Mouse (Mus musculus) kidney, postnatal 25 days (tissue): ENCODE data around the gene Apoc4.
"Not testable (repeated sequence)": the region's sequence is repeated elsewhere in the genome, so short reads cannot be mapped to it uniquely, and the experiment has no call there.

Experiments
- DNase-seq, 2 experiments: peaks; one replicate each; pipeline ENCODE4 v3.0.0; 2021; ENCODE audit warnings: mixed read lengths in 2 of 2

Apoc4 gene

GRCm38 (mm10) chr7:19698907-19699826 lies 17.9 kb upstream of the Apoc4 start, which contains the start of gene Apoe:
Gene Apoe (minus strand): TSS chr7:19699188.
- DNase-seq = peak; percentile 71 to 89

- peak; percentile 65 to 70 for DNase-seq
These were observed 16.9 kb upstream of the Apoc4 start for GRCm38 (mm10) chr7:19697949-19698906.

- no peak for DNase-seq
These were observed 15.1 kb upstream of the Apoc4 start for GRCm38 (mm10) chr7:19696336-19696873.

GRCm38 (mm10) chr7:19695881-19696280 lies 14.6 kb upstream of the Apoc4 start:
- DNase-seq = no peak

- DNase-seq = no peak
These were observed 13.9 kb upstream of the Apoc4 start for GRCm38 (mm10) chr7:19695213-19695594.

- DNase-seq = no peak
These were observed 13.3 kb upstream of the Apoc4 start for GRCm38 (mm10) chr7:19694336-19695212.

- DNase-seq = peak; percentile 59 to 80
These were observed 12.1 kb upstream of the Apoc4 start for GRCm38 (mm10) chr7:19693421-19693820.

- DNase-seq = peak; percentile 45 to 74
These were observed 10.9 kb upstream of the Apoc4 start, which contains the start of gene Apoc1 for GRCm38 (mm10) chr7:19691873-19692865. Gene Apoc1 (minus strand): TSS chr7:19692660.

- no peak for DNase-seq
These were observed 10.2 kb upstream of the Apoc4 start for GRCm38 (mm10) chr7:19691434-19691833.

GRCm38 (mm10) chr7:19690845-19691244 lies 9.6 kb upstream of the Apoc4 start:
- no peak for DNase-seq

GRCm38 (mm10) chr7:19688611-19689010 lies 7.3 kb upstream of the Apoc4 start:
- DNase-seq = no peak

GRCm38 (mm10) chr7:19688101-19688500 lies 6.8 kb upstream of the Apoc4 start:
- no peak for DNase-seq

GRCm38 (mm10) chr7:19686927-19687583 lies 5.8 kb upstream of the Apoc4 start:
- not testable (repeated sequence) for DNase-seq

- no peak for DNase-seq
These were observed 5.2 kb upstream of the Apoc4 start for GRCm38 (mm10) chr7:19686521-19686920.

- DNase-seq = peak; percentile 28 to 75
These were observed 4.1 kb upstream of the Apoc4 start for GRCm38 (mm10) chr7:19685374-19685773.

- DNase-seq = no peak
These were observed 2.5 kb upstream of the Apoc4 start for GRCm38 (mm10) chr7:19683771-19684201.

- no peak for DNase-seq
These were observed 1.7 kb upstream of the Apoc4 start for GRCm38 (mm10) chr7:19682979-19683378.

- no peak for DNase-seq
These were observed 577 bp downstream of the Apoc4 start for GRCm38 (mm10) chr7:19680702-19681101.

- DNase-seq = no peak
These were observed 2.4 kb downstream of the Apoc4 start for GRCm38 (mm10) chr7:19678901-19679300.

GRCm38 (mm10) chr7:19677872-19678271 lies 3.4 kb downstream of the Apoc4 start, which contains the start of gene Apoc2:
Gene Apoc2 (minus strand): TSS chr7:19677941.
- peak in 1 of 2 experiments; percentile 58 for DNase-seq
